Mouse (Mus musculus) G1E (cell line): ENCODE measurements around the gene Ermap.

Experiments
- CTCF ChIP-seq: IDR thresholded peaks from 2 replicates; pipeline ENCODE4 v1.5.1; 2012; ENCODE audit warnings: low read depth, low read length, inconsistent platforms, mixed read lengths
- GATA1 ChIP-seq: IDR thresholded peaks from 2 replicates; pipeline ENCODE4 v1.6.1; 2012; ENCODE audit warnings: borderline replicate concordance, low read length, inconsistent platforms, mixed read lengths
- TAL1 ChIP-seq: conservative IDR thresholded peaks from 2 replicates; pipeline ENCODE4 v1.6.1; 2012; ENCODE audit warnings: low read depth, low read length, inconsistent platforms, mixed read lengths

- peak; percentile 94 for TF ChIP-seq CTCF
- TF ChIP-seq TAL1: no peak
- no peak for TF ChIP-seq GATA1
Observed at GRCm38 (mm10) chr4:119223696-119224095, 33.9 kb upstream of the Ermap start.
